Mouse (Mus musculus) CH12F3 (cell line): Measurements from ENCODE around the gene Ang.

Source experiments
- in situ Hi-C: fragments of 300-500 bp; cut with MboI; formaldehyde crosslinking; loops from 2 replicates; pipeline ENCODE4 v1.14.3; 2020; ENCODE audit warnings: low sequenced_read_pairs

Gene Ang

DNA sequence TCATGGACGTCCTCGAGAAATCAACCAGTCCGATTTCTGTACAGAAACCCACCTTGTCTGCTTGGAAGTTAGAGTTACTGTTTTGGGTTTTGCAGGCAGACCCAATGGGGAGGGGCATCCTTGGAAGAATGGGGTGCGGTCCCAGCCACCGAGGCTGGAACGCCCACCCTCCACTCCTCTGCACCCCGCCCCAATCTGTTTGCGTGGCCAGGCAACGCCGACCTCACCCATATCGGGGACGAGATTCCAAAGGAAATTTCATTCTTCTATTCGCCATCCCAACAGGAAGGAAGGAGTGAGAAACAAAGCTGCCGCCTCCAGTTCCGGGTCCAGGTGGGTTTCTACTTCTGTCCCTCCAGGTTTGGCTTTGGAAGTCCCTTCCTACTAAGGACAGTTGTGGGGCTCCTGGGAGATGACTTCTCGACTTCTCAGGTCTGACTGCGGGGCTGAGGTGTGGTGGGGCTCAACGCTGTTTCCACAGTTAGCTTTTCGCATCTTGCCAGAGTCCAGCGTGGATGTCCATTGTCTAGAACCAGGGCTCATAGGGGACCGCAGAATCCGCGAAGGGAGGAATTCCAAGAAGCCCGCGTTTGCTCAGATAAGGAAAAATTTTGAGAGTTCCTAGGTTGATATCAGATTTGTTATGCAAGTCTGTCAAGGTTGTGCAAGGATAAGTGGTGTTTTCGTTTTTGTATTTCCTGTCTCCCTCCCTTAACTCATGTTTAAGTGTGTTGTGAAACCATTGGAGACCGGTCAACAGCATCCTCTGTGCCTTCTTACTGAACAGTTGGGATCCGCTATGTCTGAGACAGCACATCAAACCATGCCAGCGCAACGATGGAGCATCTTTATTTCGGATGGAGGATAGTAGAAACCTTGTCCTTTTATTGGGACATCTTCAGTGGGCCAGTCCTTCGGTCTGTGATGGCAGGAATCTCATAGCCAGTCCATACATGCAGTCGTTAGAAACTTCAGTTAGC, at the start of gene Ang, which contains the start of gene Rnase4:
Gene Ang (plus strand): TSS at position 230 of the 980 bp plus-strand sequence.
Gene Rnase4 (plus strand): TSS at position 157 of the 980 bp plus-strand sequence.
- in situ Hi-C loops, result no loop called here

DNA sequence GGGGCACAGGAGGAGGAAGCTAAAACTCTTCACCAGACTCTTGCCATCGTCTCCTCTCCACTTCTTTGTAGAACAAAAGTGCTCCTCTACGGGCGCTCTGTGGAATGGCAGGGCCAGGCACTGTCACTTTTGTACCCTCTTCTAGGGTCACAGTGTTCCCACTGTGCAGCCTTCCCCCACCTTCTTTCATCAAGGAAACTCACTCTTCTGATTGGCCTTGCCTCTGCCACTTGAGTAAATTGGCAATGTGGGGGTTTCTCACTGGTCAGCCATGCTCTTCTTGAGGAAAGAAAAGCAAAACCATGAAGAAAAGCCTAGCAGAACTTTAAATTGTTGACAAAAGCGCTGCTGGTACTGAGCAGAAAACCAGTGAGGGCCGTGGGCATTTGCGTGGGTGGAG, 49.2 kb upstream of the Ang start, which contains the start of gene Rnase9:
Gene Rnase9 (minus strand): TSS at position 101 of the 400 bp plus-strand sequence.
- in situ Hi-C loops, result no loop called here

DNA sequence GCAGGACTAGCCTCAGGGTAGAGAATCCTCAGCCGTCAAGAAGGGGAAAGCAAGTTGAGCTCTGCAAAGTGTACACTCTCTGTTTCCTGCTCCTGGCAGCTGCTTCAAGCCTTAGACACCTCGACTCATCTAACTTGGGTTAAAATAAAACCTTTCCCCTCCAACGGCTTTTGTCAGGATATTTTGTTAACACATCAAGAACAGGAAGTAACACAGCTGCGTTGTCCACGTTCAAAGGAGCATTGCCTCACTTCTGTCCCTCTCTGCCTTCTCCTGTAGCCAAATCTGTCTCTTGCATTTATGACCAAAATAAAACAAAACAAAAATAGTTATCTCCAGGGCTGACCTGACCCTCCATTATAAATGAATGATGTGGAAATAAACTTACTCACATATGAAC, 43.1 kb upstream of the Ang start:
- in situ Hi-C loops, result no loop called here

DNA sequence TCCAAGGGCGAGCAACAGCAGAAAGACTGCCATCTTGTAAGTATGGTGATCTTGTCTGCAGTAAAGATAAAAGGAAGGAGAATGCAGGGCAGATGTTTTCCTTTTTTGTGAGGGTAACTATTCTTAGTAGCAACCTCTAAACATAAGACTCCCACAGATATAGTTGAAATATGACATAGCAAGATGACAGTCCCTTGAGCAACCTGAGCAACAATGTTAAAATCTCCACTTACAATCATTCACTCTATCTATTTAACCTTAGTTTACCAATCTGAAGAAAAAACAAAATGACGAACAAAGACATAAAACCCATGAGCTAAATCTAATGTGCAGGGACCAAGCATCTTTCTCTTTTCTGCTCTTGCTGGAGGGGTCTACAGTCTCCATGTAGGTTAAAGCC, 40.9 kb upstream of the Ang start, which contains the start of gene Rnase11:
Gene Rnase11 (minus strand): TSS at position 101 of the 400 bp plus-strand sequence.
- in situ Hi-C loops, result no loop called here

GRCm38 (mm10) chr14:51051941-51052340, 39.0 kb upstream of the Ang start:
- in situ Hi-C loops, result no loop called here

DNA sequence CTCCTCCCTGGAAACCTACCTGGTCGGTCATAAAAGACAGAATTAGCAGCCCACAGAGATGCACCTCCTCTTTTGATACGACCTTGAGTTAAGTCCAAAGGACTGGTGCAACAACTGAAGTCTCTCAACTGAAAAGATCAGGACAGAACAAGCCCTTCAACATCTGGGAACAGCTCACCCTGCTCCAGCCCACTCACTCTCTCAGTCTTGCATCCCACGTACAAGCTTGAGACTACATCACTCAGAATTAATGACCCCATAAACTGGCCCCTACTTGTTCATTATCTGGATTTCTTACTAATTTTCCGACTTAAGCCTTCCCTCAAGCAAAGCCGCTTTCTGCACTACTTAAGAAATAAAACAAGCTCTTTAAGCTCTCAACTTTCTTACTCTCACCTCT, 37.8 kb upstream of the Ang start:
- in situ Hi-C loops, result no loop called here

GRCm38 (mm10) chr14:51054243-51055237, 36.4 kb upstream of the Ang start:
- in situ Hi-C loops, result no loop called here

DNA sequence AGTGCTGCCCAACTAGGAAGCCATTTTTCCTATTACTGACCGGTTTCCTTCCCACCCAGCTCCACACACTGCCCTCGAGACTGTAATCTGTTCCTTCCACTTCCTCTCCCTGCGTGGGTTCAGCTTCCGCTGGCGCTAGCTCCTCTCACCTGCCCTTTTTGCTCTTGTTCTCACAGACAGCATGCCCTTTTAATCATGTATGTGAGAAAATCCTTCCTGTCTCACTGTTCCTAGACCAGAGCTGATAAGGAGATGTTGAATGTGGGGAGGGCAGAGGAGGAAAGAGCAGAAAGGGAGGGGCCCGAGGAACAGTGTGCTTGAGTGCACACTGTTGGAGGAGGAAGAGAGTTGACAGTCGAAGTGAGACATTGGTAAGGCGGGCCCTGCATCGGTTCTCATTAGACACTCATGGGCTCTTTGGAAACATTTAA, 33.5 kb upstream of the Ang start, which contains the start of gene Rnase12:
Gene Rnase12 (minus strand): TSS at position 261 of the 431 bp plus-strand sequence.
- in situ Hi-C loops, result no loop called here

- in situ Hi-C loops, result no loop called here
Measured at GRCm38 (mm10) chr14:51060761-51061160, 30.2 kb upstream of the Ang start.

DNA sequence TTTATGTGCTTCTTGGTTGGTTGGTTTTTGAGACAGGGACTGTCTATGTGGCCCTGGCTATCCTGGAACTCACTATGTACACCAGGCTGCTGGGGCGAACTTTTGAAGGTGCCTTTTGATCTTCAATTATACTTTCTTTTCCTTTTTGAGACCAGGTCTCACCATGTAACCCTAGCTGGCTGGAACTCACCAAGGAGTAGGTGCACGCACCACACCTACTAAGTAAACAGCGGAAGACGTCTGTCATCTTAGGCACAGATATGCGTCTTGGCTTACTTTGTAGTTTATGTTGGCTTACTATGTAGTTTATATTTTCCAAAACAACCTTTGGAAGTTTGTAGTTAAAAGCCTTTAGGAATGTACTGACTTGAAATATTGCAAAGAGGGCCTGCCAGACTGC, 22.0 kb upstream of the Ang start:
- in situ Hi-C loops, result loop anchor here (5.0 kb wide), 1 partner anchor 267 kb away; no protein-coding TSS in a partner anchor

DNA sequence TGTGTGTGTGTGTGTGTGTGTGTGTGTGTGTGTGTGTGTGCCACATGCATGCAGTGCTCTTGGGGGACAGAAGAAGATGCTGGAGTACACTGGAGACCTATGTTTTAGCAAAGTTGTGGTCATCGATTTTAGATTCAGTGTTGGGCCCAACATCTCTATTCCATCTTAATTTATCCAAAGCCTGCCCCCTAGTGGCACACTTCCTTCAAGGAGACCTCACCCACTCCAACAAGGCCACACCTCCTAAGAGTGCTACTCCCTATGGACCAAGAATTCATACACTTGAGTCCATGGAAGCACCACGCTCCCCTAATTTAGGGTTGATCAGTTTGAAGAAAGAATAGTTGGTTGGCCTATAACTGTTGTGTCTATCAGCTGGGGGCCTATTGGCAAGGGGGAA, 21.3 kb upstream of the Ang start:
- in situ Hi-C loops, result loop anchor here (5.0 kb wide), 1 partner anchor 267 kb away; no protein-coding TSS in a partner anchor

DNA sequence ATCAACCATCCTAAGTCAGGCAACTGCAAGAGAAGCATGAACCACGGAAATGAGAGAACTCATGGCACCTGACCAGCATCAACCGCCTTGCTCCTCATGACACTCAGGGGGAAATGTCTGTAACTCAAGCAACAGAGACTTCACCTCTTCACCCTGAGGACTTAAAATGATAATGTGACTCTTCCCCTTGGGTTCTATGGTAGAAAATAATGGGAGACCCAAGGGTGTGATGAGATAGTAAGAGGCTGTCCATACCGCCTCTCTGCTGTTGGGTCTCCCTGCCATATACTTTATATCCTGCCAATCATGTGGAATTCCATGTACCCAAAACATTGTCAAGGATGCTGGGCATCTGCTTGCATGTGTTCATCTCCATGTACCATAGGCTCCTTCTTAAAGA, 16.6 kb upstream of the Ang start, which contains the start of gene Olfr750:
Gene Olfr750 (minus strand): TSS at position 101 of the 400 bp plus-strand sequence.
- in situ Hi-C loops, result no loop called here

GRCm38 (mm10) chr14:51079180-51079579, 11.8 kb upstream of the Ang start:
- in situ Hi-C loops, result no loop called here

DNA sequence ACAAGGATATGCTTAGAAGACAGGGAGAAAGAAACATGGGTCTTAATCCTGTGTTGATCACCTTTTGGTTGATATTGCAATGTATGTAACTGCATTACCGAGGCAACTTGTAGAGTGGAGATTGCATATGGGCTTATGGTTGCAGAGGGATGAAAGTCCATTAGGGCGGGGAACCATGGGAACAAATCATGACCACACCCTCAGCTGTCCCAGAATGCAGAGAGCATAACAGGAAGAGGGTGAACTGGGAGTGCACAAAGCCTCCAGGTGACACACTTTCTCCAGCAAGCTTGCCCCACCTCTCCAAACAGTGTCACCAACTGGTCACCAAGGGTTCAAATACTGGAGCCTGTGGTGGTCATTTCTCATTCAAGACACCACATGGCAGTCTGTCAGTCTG, 9.9 kb upstream of the Ang start:
- in situ Hi-C loops, result no loop called here

DNA sequence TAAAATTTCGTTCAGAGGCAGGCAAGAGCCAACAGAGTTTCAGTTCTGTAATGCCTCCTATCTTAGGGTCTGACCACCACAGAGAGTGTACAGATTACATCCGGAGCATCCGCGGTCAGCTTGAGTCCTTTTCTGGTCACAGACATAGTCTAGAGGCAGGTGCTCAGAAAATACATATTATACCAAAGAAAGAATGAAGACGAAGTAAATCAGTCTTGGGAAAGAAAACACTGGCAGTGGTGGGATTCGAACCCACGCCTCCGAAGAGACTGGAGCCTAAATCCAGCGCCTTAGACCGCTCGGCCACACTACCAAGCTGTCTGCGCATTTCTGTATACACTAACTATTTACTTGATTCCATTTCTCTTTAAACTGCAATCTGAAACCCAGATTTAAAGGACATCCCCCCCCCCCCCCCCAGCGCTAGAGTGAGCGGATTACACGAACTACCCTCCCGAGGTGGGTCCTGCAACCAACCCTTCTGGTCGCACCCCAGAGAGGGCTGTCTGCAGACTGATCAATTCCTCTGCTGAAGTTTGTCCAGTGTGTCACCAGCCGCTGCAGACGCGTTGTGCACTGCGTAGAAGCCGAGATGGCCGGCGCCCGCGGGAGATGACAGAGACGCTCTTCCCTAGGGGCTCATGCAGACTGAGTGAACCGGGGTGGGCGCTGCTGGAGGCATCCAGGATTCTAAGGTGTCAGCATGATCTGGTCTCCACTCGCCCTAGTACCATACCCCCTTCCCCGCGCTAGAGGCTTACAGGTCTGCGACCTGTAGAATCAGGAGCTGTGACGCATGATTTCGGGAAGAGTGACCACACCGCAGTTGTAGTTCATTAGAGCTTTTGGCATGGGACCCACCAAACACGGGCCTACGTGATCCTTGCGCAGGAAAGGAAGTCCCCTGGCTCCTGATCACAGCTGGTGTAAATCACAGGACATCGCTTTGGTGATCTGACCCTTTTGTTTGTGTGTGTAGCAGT, 8.1 kb upstream of the Ang start:
- in situ Hi-C loops, result no loop called here

GRCm38 (mm10) chr14:51083805-51084204, 7.1 kb upstream of the Ang start:
- in situ Hi-C loops, result no loop called here

DNA sequence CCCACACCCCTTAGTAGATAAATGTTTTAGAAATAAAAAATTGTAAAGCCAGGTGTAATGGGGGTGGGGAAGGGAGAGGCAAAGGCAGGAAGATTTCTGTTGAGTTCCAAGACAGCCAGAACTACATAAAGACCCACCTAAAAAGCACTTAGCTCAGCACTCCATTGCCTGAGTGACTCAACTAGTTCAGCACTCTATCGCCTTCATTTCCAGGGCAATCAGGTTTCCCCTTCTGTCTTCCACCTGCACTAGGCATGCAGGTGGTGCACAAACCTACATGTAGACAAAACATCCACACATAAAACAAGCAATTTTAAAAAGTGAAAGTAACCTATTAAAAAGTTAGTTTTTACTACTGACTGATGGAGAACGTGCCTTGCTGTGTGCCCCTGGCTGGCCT, 5.9 kb upstream of the Ang start:
- in situ Hi-C loops, result no loop called here

DNA sequence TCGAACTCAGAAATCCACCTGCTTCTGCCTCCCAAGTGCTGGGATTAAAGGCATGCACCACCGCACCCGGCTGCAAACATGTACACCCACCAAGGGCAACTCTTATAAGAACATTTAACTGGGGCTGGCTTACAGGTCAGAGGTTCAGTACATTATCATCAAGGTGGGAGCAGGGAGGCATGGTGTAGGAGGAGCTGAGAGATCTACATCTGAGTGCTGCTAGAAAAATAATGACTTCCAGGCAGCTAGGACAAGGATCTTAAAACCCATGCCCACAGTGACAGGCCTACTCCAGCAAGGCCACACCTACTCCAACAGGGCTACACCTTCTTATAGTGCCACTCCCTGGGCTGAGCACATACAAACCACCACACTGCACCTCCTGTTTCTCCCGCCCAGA, 5.0 kb upstream of the Ang start:
- in situ Hi-C loops, result no loop called here

GRCm38 (mm10) chr14:51087762-51088161, 3.2 kb upstream of the Ang start:
- in situ Hi-C loops, result no loop called here
